Comparison of ENCODE assay signal across 12 mouse cellular contexts in the genomic region with DNA sequence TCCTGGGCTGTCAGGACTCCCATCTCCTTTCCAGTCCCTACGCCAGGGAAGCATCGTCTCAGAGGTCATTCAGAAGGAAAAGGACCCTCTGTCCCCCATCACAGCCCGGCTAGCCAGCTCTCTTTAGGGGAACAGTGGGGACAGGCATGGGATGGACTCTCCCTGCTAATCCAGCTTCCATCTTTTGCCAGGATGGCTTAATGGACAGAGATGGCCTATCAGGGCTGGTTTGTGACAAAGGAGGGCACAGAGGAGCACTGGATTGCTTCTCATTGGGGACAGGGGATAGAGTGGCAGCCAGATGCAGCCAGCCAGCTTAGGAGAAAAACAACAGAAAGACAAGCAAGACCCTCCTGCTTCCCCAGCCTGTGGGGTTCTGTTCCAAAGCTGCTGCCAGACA. TPM values are rescaled to one million over a fixed set of nuclear protein-coding genes. Genes with fewer than 3 reads are reported as not detected.
A peak's percentile ranks its signal among the peaks of the same experiment; 100 is the strongest.
DNase-seq lines count a peak whose midpoint lies in the region; ATAC-seq lines count a peak whose summit lies in the region.
"Had no signal": no experiment of that assay in that cellular context is flagged by ENCODE, and none has a peak within 500 bp of the region (broad histone marks: within the 10 kb centered on the region; RNA-seq: fewer than 3 reads in every experiment).

No protein-coding gene starts in this region.

- DNase-seq in forebrain, embryonic 10.5 days (ENCODE audit: extremely low spot score, low spot score) = peak; percentile 31
- DNase-seq in right cerebral cortex, postnatal 10 days (ENCODE audit: low spot score in 2 of 2) = peak; percentile 15 to 20
- no peak for DNase-seq in right cerebral cortex, postnatal 4 days
- peak; percentile 83 for DNase-seq in retina, postnatal 1 day
- no peak for DNase-seq in yolk sac, embryonic 10.5 days (ENCODE audit: low spot score)
- DNase-seq in thymus, postnatal 36 days = no peak
- DNase-seq: kidney, adult 11 months; left cerebral cortex, postnatal 4 days had no signal

- 14% methylated on average over 3 of the region's 3 CpGs for WGBS in forebrain, embryonic 10.5 days
- WGBS in forebrain, embryonic 16.5 days = 21% methylated on average over 3 of the region's 3 CpGs
- WGBS in hindbrain, embryonic 16.5 days = 44% methylated on average over 3 of the region's 3 CpGs

- H3K9me3 ChIP-seq in forebrain, embryonic 10.5 days = no peaks in the 10 kb centered on the region
- no peaks in the 10 kb centered on the region for H3K9me3 ChIP-seq in forebrain, embryonic 16.5 days (ENCODE audit: control insufficient read depth, low read length)
- no peaks in the 10 kb centered on the region for H3K9me3 ChIP-seq in hindbrain, embryonic 16.5 days (ENCODE audit: control insufficient read depth, low read length)
- H3K9me3 ChIP-seq: G1E; heart, embryonic 12.5 days had no signal

- H3K4me2 ChIP-seq in forebrain, embryonic 16.5 days (ENCODE audit: low read length) = no peak overlapping the region
- peak overlapping the region; percentile 5; the same call in 1 of the 2 replicates for H3K4me2 ChIP-seq in hindbrain, embryonic 16.5 days (ENCODE audit: low read length)
- H3K4me2 ChIP-seq: heart, embryonic 12.5 days had no signal

- no peak overlapping the region for H3K9ac ChIP-seq in forebrain, embryonic 16.5 days (replicated peaks; ENCODE audit: low read depth, low read length)
- H3K9ac ChIP-seq in hindbrain, embryonic 16.5 days (ENCODE audit: low read depth, low read length) = no peak overlapping the region
- H3K9ac ChIP-seq: heart, embryonic 12.5 days had no signal

- H3K4me1 ChIP-seq in forebrain, embryonic 10.5 days = peaks cover 34% of the 10 kb centered on the region
- H3K4me1 ChIP-seq in forebrain, embryonic 16.5 days (replicated peaks; ENCODE audit: control insufficient read depth, insufficient read depth, low read length) = peaks cover 6% of the 10 kb centered on the region
- H3K4me1 ChIP-seq in hindbrain, embryonic 16.5 days (ENCODE audit: control insufficient read depth, insufficient read depth, low read depth, low read length) = peaks cover 6% of the 10 kb centered on the region

- H3K36me3 ChIP-seq in forebrain, embryonic 10.5 days (replicated peaks) = no peaks in the 10 kb centered on the region
- no peaks in the 10 kb centered on the region for H3K36me3 ChIP-seq in forebrain, embryonic 16.5 days (ENCODE audit: control insufficient read depth, insufficient read depth)
- no peaks in the 10 kb centered on the region for H3K36me3 ChIP-seq in hindbrain, embryonic 16.5 days (ENCODE audit: control insufficient read depth, insufficient read depth, low read length)
- H3K36me3 ChIP-seq: G1E; heart, embryonic 12.5 days had no signal

- no peak for ATAC-seq in forebrain, embryonic 16.5 days
- peak; percentile 46; the same call in 1 of the 2 replicates for ATAC-seq in hindbrain, embryonic 16.5 days

- peaks cover 60% of the 10 kb centered on the region for H3K27me3 ChIP-seq in forebrain, embryonic 10.5 days (ENCODE audit: poor library complexity, severe bottlenecking)
- H3K27me3 ChIP-seq in forebrain, embryonic 16.5 days (replicated peaks; ENCODE audit: control insufficient read depth, insufficient read depth, low read length) = peaks cover 3% of the 10 kb centered on the region
- H3K27me3 ChIP-seq in hindbrain, embryonic 16.5 days (replicated peaks; ENCODE audit: control insufficient read depth, insufficient read depth, low read length) = peaks cover 5% of the 10 kb centered on the region

- H3K4me3 ChIP-seq in forebrain, embryonic 10.5 days = no peak overlapping the region
- no peak overlapping the region for H3K4me3 ChIP-seq in forebrain, embryonic 16.5 days (replicated peaks; ENCODE audit: low read length)
- H3K4me3 ChIP-seq in hindbrain, embryonic 16.5 days (ENCODE audit: low read length) = peak overlapping the region; percentile 10
- H3K4me3 ChIP-seq: heart, embryonic 12.5 days had no signal

- H3K27ac ChIP-seq in forebrain, embryonic 10.5 days = peak overlapping the region; percentile 70
- no peak overlapping the region for H3K27ac ChIP-seq in forebrain, embryonic 16.5 days (ENCODE audit: low read length)
- no peak overlapping the region for H3K27ac ChIP-seq in hindbrain, embryonic 16.5 days (ENCODE audit: low read depth, low read length)

RNA-seq across cellular contexts. Expression of a gene that starts 0.9 kb away (rescaled TPM):
- polyA plus RNA-seq in forebrain, embryonic 10.5 days (2016; fragmentation: Nextera tagmentation; extraction: Ambion mirVana) = 0.90 and 1.2 TPM in 2 replicates
- 3.6 and 6.2 TPM in 2 replicates for polyA plus RNA-seq in forebrain, embryonic 16.5 days (2015; fragmentation: Nextera tagmentation; extraction: Ambion mirVana)
- 37.4 and 48.4 TPM in 2 replicates for polyA plus RNA-seq in hindbrain, embryonic 16.5 days (2015; fragmentation: Nextera tagmentation; extraction: Ambion mirVana)

Comparison
In these comparisons a context has a peak if more than half of its experiments do, and no peak if none do; other contexts are left out.
1. DNase-seq: peak in forebrain, embryonic 10.5 days (single experiment), right cerebral cortex, postnatal 10 days (2 of 2) and retina, postnatal 1 day (single experiment); none in right cerebral cortex, postnatal 4 days (single experiment), yolk sac, embryonic 10.5 days (single experiment) and thymus, postnatal 36 days (0 of 2).